18 mouse cellular contexts compared by ENCODE assay signal in the genomic region with DNA sequence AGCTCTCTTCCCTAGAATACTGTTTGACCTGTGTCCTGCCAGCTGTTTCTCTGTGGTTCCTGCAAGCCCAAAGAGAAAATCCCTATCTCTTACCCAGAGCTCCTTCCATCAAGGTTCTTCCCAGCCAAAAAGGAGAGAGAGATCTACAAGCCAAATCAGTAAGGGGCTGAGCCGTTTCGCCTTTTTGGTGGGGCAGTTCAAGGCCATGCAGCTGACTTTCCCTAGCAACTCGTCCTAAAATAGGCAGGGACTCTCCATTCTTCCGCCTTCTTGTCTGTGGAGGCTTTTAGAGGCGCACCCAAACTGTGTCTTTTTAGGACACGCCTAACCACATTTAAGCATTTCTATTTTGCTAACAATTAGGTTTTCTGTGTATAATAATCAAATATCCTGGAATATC. TPM values are rescaled to one million over a fixed set of nuclear protein-coding genes. Genes with fewer than 3 reads are reported as not detected.
"Had no signal": no experiment of that assay in that cellular context is flagged by ENCODE, and none has a peak within 500 bp of the region (broad histone marks: within the 10 kb centered on the region; RNA-seq: fewer than 3 reads in every experiment).

No protein-coding gene starts in this region.

- H3K27ac ChIP-seq: kidney, embryonic 15.5 days; limb, embryonic 12.5 days; limb, embryonic 15.5 days; liver, embryonic 14.5 days; macrophage; midbrain, embryonic 12.5 days; midbrain, embryonic 15.5 days; neural tube, embryonic 13.5 days had no signal

- H3K4me1 ChIP-seq: limb, embryonic 15.5 days; midbrain, embryonic 15.5 days had no signal

- H3K4me3 ChIP-seq: kidney, embryonic 15.5 days; limb, embryonic 12.5 days; limb, embryonic 15.5 days; midbrain, embryonic 12.5 days; midbrain, embryonic 15.5 days; neural tube, embryonic 13.5 days had no signal

- DNase-seq: kidney, adult 8-10 months; kidney, postnatal 10 days; kidney, postnatal 36 days; left cerebral cortex, postnatal 4 days; liver, postnatal 0 days; lung, embryonic 14.5 days; retina, postnatal 1 day; thymus, postnatal 25 days had no signal

- H3K27me3 ChIP-seq: kidney, embryonic 15.5 days; limb, embryonic 12.5 days; limb, embryonic 15.5 days; midbrain, embryonic 12.5 days; midbrain, embryonic 15.5 days; neural tube, embryonic 13.5 days had no signal

RNA-seq across cellular contexts. Expression of gene Mgat3, which starts 29.8 kb away (rescaled TPM):
- total RNA-seq: megakaryocyte, adult 5-6 weeks had no signal

RNA-seq across cellular contexts. Expression of gene Syngr1, which starts 52.6 kb away (rescaled TPM):
- total RNA-seq: neutrophil, adult 5-6 weeks had no signal
